Mouse (Mus musculus) midbrain, embryonic 15.5 days (tissue): ENCODE measurements around the gene Ninj2. TPM values are rescaled to one million over a fixed set of nuclear protein-coding genes. Genes with fewer than 3 reads are reported as not detected.

ENCODE experiments used
- ATAC-seq: fragments of 200-750 bp; cut with Nextera tagmentation; replicated peaks from 2 replicates; pipeline ENCODE4 v1.8.0; 2017; ENCODE audit warnings: moderate TSS enrichment
- H3K27ac ChIP-seq: fragments of 300-500 bp; sonication (generic); 2 replicates; pipeline ENCODE4 v1.5.1; 2015; ENCODE audit warnings: mild to moderate bottlenecking, inconsistent platforms
- H3K27me3 ChIP-seq: fragments of 300-500 bp; sonication (generic); replicated peaks from 2 replicates; pipeline ENCODE4 v1.6.1; 2015; ENCODE audit warnings: inconsistent platforms
- H3K36me3 ChIP-seq: fragments of 300-500 bp; sonication (generic); replicated peaks from 2 replicates; pipeline ENCODE4 v1.6.1; 2015; ENCODE audit warnings: inconsistent platforms
- H3K4me1 ChIP-seq: fragments of 300-500 bp; sonication (generic); 2 replicates; pipeline ENCODE4 v1.6.1; 2015; ENCODE audit warnings: inconsistent platforms
- H3K4me2 ChIP-seq: fragments of 300-500 bp; sonication (generic); 2 replicates; pipeline ENCODE4 v1.6.1; 2015; ENCODE audit warnings: inconsistent platforms, mild to moderate bottlenecking, moderate library complexity
- H3K4me3 ChIP-seq: fragments of 300-500 bp; sonication (generic); 2 replicates; pipeline ENCODE4 v1.5.1; 2015; ENCODE audit warnings: mild to moderate bottlenecking, inconsistent platforms
- H3K9ac ChIP-seq: fragments of 300-500 bp; sonication (generic); 2 replicates; pipeline ENCODE4 v1.6.1; 2015; ENCODE audit warnings: mild to moderate bottlenecking, inconsistent platforms
- H3K9me3 ChIP-seq: fragments of 300-500 bp; sonication (generic); 2 replicates; pipeline ENCODE4 v1.6.1; 2016; ENCODE audit warnings: inconsistent platforms
- WGBS: fragments of 180-500 bp; shearing (Covaris S2); methylation state at CpG from one replicate; pipeline ENCODE4 v1.1.7; 2015; ENCODE audit warnings: mixed read lengths; 5-methylcytosine and 5-hydroxymethylcytosine counted together
- polyA plus RNA-seq: library from polyadenylated mRNA; unstranded; fragments of >200 nt; fragmentation: Nextera tagmentation; extraction: Ambion mirVana; gene quantifications from 2 replicates; pipeline ENCODE4 v1.2.1, GENCODE M21; 2015

The Ninj2 gene
- polyA plus RNA-seq, 1 experiment from 2014 or later: not detected

DNA sequence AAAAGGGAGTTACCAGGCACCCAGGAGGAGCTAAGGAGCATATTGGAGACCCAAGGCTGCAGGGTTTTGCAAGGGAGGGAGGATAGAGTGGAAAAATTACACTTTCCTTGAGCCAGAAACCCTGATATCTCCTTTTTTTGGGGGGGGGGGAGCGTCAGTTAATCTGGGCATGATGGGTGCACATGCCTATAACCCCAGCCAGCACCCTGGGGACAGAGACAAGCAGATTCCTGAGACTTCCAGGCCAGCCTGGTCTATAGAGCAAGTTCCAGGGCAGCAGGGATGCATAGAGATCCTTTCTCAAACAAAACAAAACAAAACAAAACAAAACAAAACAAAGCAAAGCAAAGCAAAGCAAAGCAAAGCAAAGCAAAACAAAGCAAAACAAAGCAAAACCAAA lies 21.1 kb downstream of the Ninj2 start:
- Histone ChIP-seq H3K9me3 (no peaks in the 10 kb centered on the region), H3K27ac (no peak overlapping the region), H3K4me1 (peaks cover 10% of the 10 kb centered on the region), H3K4me3 (no peak overlapping the region), H3K27me3 (no peaks in the 10 kb centered on the region), H3K9ac (no peak overlapping the region), H3K4me2 (no peak overlapping the region), H3K36me3 (no peaks in the 10 kb centered on the region)
- WGBS: 46% methylated on average over 1 of the region's 1 CpGs
- no peak for ATAC-seq

DNA sequence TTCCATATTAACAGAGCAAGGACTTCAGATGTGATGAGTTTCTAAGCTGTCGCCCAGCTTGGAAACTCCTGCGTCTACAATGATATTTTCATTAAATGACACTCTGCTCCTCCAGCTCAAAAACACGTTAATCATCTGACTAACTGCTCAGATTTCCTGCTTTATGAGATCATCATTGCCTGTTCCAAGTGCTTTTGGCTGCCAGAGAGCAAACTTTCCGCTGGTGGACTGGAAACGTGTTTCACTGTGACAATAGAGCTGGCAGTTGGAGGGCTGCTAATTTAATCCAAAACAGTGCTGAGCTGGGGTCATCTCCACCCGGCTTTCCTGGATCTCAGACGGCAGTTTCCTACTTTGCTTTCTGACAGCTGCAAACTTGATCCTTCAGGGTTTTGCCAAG lies 21.5 kb downstream of the Ninj2 start:
- H3K27me3 ChIP-seq: no peaks in the 10 kb centered on the region
- no peak overlapping the region for H3K4me2 ChIP-seq
- H3K9ac ChIP-seq: no peak overlapping the region
- H3K9me3 ChIP-seq: no peaks in the 10 kb centered on the region
- H3K4me3 ChIP-seq: no peak overlapping the region
- peaks cover 10% of the 10 kb centered on the region for H3K4me1 ChIP-seq
- no peak overlapping the region for H3K27ac ChIP-seq
- ATAC-seq: no peak
- WGBS: 24% methylated on average over 7 of the region's 7 CpGs
- H3K36me3 ChIP-seq: no peaks in the 10 kb centered on the region

DNA sequence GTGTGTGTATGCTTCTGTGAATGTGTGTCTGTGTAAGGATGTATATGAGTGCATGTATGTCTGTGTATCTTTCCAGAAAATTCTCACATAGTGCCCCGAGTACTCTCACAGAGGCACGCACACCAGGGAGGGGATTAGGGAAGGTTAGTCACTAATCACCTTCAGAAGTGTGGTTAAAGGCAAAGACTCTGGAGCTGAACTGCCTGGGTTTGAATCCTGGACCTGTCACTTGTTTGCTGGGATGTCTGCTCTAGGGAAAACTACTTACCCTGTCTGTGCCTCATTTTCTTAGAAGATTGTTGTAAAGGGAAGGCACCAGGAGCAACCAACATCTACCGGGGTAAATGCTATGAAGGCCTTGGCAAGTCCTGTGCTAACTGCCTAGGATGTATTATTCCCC lies 22.3 kb downstream of the Ninj2 start:
- no peaks in the 10 kb centered on the region for H3K36me3 ChIP-seq
- H3K4me1 ChIP-seq: peaks cover 10% of the 10 kb centered on the region
- H3K4me3 ChIP-seq: no peak overlapping the region
- no peak overlapping the region for H3K4me2 ChIP-seq
- H3K9me3 ChIP-seq: no peaks in the 10 kb centered on the region
- ATAC-seq: no peak
- H3K27ac ChIP-seq: no peak overlapping the region
- no peaks in the 10 kb centered on the region for H3K27me3 ChIP-seq
- 34% methylated on average over 3 of the region's 3 CpGs for WGBS
- no peak overlapping the region for H3K9ac ChIP-seq

DNA sequence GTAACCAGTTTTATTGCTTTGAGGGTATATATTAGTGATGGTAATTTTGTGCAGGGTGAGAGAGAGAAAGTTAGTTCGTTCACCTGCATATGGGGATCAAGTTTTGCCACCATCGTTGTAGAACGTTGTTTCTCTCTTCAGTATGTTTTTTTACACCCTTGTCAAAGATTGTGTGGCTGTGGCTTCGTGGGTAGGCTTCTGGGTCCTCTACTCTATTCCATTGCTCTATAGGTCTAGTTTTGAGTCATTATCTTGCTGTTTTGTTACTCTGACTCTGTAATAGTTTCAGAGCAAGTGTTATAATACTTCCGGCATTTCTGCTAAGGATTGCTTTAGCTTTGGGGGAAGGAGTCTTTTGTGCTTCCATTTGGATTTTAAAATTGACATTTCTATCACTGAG lies 26.7 kb downstream of the Ninj2 start:
- 83% methylated on average over 5 of the region's 5 CpGs for WGBS
- H3K27me3 ChIP-seq: no peaks in the 10 kb centered on the region
- H3K4me3 ChIP-seq: no peak overlapping the region

DNA sequence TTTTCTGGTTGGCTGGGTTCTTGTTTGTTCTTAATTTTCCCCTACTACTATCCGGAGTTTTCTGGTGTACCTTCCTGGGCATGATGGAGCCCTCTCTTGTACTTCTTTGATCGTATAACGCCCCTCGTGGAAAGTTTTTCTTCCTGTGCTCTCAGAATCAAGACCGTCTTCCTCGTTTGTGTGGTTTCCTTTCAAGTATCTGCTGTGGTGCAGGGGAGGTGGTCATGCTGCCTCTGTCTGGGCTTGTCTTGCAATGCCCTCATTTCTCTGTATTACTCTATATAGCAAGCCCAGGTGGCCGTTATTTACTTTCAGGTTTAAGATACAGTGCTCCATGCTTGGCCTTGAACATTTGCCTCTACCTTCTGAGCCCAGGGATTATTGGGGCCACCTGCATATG lies 31.5 kb downstream of the Ninj2 start:
- Histone ChIP-seq H3K9me3 (no peaks in the 10 kb centered on the region), H3K4me3 (no peak overlapping the region), H3K36me3 (no peaks in the 10 kb centered on the region), H3K27ac (no peak overlapping the region), H3K4me2 (no peak overlapping the region), H3K9ac (no peak overlapping the region), H3K4me1 (no peaks in the 10 kb centered on the region), H3K27me3 (no peaks in the 10 kb centered on the region)
- ATAC-seq: no peak
- 92% methylated on average over 7 of the region's 7 CpGs for WGBS

More for the DNA sequence above, 26.7 kb downstream of the Ninj2 start:
- Histone ChIP-seq H3K27ac (no peak overlapping the region), H3K36me3 (no peaks in the 10 kb centered on the region), H3K9ac (no peak overlapping the region), H3K9me3 (no peaks in the 10 kb centered on the region), H3K4me1 (no peaks in the 10 kb centered on the region), H3K4me2 (no peak overlapping the region)
- ATAC-seq: no peak

DNA sequence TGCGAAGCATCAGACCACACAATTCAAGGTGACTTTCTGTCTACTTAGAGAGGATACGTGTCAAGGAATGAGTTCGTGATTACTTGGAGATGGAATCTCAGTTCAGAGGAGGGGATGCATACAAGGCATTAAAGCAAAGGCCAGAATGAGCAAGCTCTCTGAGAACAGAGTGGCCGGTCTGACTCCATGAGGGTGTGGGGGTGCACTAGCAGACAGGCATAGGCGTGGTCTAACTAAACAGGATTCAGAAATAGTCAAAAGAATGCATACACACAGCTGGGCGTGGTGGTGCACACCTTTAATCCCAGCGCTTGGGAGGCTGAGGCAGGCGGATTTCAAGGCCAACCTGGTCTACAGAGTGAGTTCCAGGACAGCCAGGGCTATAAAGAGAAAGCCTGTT lies 33.3 kb downstream of the Ninj2 start:
- Histone ChIP-seq H3K4me1 (no peaks in the 10 kb centered on the region), H3K27me3 (no peaks in the 10 kb centered on the region), H3K9me3 (no peaks in the 10 kb centered on the region), H3K4me2 (no peak overlapping the region), H3K27ac (no peak overlapping the region), H3K9ac (no peak overlapping the region), H3K36me3 (no peaks in the 10 kb centered on the region), H3K4me3 (no peak overlapping the region)
- 92% methylated on average over 8 of the region's 8 CpGs for WGBS
- no peak for ATAC-seq

DNA sequence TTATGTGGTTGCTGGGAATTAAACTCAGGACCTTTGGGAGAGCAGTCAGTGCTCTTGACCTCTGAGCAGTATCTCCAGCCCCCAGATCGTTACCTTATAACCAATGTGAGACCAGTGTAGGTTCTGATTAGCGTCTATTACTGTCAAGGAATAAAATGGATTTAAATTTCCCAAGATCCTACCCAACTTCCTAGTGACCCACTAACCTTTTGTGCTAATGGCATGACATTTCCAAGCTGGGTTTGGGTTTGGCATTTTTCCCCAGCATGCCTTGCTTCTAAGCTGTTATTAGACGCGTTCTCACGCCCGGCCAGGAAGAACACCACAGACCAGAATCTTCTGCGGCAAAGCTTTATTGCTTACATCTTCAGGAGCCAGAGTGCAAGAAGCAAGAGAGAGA lies 34.2 kb downstream of the Ninj2 start:
- H3K27me3 ChIP-seq: no peaks in the 10 kb centered on the region
- no peak overlapping the region for H3K9ac ChIP-seq

DNA sequence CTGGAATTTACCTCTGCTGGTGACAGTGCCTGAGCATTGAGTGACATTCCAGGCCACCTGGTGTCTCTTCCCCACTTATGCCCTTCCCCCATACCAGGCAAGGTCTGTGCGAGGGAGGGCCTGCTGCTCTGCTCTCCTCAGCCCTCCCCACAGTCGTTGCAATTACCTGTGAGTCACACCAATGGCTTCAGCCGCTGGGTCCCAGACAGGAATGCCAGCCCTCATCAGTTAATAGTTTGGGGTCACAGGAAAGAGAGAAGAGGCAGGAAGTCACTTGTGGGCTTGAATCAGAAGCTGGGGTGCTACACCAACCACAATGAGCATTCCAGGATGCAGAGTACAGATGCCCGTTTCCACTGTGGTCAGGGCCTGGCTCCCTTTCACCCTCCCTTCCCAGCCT lies 41.6 kb downstream of the Ninj2 start:
- Histone ChIP-seq H3K4me1 (no peaks in the 10 kb centered on the region), H3K36me3 (no peaks in the 10 kb centered on the region), H3K9me3 (no peaks in the 10 kb centered on the region), H3K27ac (no peak overlapping the region), H3K4me2 (no peak overlapping the region), H3K27me3 (no peaks in the 10 kb centered on the region), H3K4me3 (no peak overlapping the region), H3K9ac (no peak overlapping the region)
- ATAC-seq: no peak
- 84% methylated on average over 4 of the region's 4 CpGs for WGBS

More for the DNA sequence above, 34.2 kb downstream of the Ninj2 start:
- Histone ChIP-seq H3K9me3 (no peaks in the 10 kb centered on the region), H3K4me2 (no peak overlapping the region), H3K4me3 (no peak overlapping the region), H3K27ac (no peak overlapping the region), H3K36me3 (no peaks in the 10 kb centered on the region), H3K4me1 (no peaks in the 10 kb centered on the region)
- 96% methylated on average over 7 of the region's 7 CpGs for WGBS
- ATAC-seq: no peak

DNA sequence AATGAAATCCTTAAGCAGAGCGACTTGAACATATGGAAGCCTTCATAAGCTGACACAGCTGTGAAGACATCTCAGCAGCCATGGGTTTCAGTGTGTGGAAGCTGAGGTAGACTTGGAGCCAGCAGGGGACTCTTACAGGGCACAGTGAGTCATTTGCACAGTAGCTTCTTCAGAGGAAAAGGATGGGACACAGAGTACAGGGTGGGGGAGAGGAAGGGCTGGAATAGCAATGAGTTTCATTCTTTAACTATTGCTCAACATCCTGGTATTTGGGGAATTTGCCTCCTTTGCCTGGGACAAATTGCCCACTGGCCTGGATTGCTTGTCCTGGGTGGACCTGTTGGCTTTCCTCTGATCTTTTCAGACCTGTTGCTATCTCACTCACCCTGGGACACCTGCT lies 52.3 kb downstream of the Ninj2 start:
- 82% methylated on average over 1 of the region's 1 CpGs for WGBS
- Histone ChIP-seq H3K27ac (no peak overlapping the region), H3K9ac (no peak overlapping the region), H3K4me1 (no peaks in the 10 kb centered on the region), H3K9me3 (no peaks in the 10 kb centered on the region), H3K36me3 (no peaks in the 10 kb centered on the region), H3K4me2 (no peak overlapping the region), H3K4me3 (no peak overlapping the region), H3K27me3 (no peaks in the 10 kb centered on the region)
- no peak for ATAC-seq

DNA sequence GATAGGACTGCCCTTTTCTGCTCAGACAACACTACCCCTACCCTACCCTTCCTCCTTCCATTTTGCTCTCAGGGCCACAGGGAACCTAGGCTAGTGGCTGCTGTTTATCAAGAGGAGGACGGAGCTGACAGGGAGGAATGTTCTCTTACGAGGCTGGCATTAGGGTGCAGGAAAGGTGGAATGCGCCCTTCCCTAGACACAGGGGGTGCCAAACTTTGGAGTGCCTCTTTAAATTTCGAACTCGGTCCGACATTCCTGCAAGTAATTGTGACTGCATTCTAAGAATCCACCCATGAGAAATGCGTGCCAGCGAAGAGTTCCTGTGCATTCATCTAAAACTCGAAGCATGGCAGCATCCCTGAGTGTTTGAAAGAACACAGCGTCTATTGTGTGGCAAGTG lies 53.5 kb downstream of the Ninj2 start:
- Histone ChIP-seq H3K4me1 (no peaks in the 10 kb centered on the region), H3K4me3 (no peak overlapping the region), H3K36me3 (no peaks in the 10 kb centered on the region), H3K27ac (no peak overlapping the region), H3K4me2 (no peak overlapping the region), H3K9me3 (no peaks in the 10 kb centered on the region), H3K27me3 (no peaks in the 10 kb centered on the region), H3K9ac (no peak overlapping the region)
- no peak for ATAC-seq
- WGBS: 73% methylated on average over 10 of the region's 10 CpGs

DNA sequence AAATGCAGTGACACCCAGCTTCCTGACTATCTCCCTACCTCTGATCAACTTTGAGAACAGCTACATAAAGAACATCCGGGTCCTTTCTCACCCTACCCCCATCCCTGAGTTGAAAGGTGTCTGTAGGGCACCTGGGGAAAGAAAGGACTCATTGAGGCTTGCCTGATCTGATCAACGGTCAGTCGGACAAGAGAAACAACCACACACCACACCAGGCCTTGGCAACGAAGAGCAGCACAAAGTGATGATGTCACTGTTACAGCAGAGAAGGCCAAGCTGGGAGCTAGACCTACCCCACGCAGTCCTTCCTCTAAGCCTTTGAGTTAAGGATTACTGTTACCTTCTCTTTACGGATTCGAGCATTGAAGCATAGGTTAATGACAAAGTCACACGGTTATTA lies 54.3 kb downstream of the Ninj2 start:
- no peaks in the 10 kb centered on the region for H3K9me3 ChIP-seq
- H3K4me1 ChIP-seq: no peaks in the 10 kb centered on the region
- no peaks in the 10 kb centered on the region for H3K36me3 ChIP-seq
- H3K9ac ChIP-seq: no peak overlapping the region
- ATAC-seq: no peak
- H3K4me2 ChIP-seq: no peak overlapping the region
- H3K27ac ChIP-seq: no peak overlapping the region
- no peaks in the 10 kb centered on the region for H3K27me3 ChIP-seq
- 67% methylated on average over 8 of the region's 8 CpGs for WGBS
- H3K4me3 ChIP-seq: no peak overlapping the region

DNA sequence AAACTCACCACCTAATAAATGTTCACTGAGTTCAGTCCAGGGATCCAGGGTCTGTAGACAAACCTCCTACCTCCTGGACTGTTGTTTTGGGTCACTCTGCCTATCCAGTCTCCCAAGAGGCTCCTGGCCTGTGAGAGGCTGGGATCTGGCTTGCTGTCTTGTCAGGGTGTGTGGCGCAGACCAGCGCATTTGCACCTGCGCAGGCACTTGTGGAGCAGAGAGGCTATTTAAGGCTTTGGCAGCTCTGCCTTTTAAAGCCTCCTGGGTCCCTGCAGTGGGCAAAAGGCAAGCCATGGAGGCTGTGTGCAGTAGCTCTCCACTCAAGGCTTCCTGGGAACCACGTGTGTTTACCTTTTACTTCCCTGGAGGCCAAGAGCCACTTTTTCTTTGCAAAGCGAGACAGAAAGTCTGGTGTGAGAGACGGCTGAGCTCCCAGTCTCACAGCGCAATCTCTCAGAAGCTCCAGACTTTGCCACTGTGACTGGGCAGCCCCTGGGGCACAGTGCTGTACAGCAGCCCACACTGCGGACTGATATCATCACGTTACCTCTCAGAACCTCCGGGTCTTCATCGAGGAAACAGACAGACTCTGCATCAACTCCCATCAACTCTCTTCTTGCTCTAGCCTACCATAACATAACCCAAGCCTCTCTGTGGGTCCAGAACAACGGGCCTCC lies 55.7 kb downstream of the Ninj2 start:
- H3K4me3 ChIP-seq: no peak overlapping the region
- H3K4me2 ChIP-seq: no peak overlapping the region
- H3K4me1 ChIP-seq: no peaks in the 10 kb centered on the region
- no peak overlapping the region for H3K27ac ChIP-seq
- WGBS: 85% methylated on average over 12 of the region's 12 CpGs
- H3K9me3 ChIP-seq: no peaks in the 10 kb centered on the region
- no peak overlapping the region for H3K9ac ChIP-seq
- ATAC-seq: no peak
- H3K27me3 ChIP-seq: no peaks in the 10 kb centered on the region
- no peaks in the 10 kb centered on the region for H3K36me3 ChIP-seq

DNA sequence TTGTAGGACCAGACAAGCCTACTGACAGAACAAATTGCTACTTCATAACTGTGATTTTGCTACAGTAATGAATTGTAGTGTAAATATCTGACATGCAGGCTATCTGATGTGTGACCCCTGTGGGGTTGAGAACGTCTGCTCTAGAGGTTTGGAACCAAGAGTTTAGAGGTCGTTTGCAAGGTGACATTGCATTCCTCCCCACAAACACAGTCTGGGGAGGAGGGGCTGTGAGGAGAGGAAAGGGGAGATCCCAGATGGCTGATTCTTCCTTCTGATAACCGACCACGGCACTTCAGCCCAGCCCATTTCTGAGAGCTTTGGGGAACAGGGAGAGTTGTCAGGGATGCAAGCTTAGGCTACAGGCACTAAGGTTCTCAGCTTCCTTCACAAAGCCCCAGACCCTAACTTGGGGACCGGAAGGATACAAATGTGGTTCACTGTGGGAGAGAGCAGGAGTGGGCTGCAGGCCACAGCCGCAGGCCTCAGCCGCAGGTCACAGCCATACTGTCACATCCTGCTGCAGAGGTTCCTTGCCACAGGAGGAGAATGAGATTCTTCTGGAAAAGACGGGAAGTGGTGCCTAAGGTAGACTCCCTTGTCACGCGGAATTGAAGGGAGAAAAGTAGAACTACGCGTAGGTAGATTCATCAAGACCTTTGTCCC lies 56.4 kb downstream of the Ninj2 start:
- Histone ChIP-seq H3K4me1 (no peaks in the 10 kb centered on the region), H3K4me3 (no peak overlapping the region), H3K27ac (no peak overlapping the region), H3K27me3 (no peaks in the 10 kb centered on the region), H3K9ac (no peak overlapping the region), H3K9me3 (no peaks in the 10 kb centered on the region), H3K36me3 (no peaks in the 10 kb centered on the region), H3K4me2 (no peak overlapping the region)
- 82% methylated on average over 12 of the region's 12 CpGs for WGBS
- ATAC-seq: no peak
